Mouse (Mus musculus): Measurements from ENCODE around the gene Acvr1.

- no peak for TF ChIP-seq CTCF (IDR thresholded peaks at IDR 0.05; ENCODE audit: borderline replicate concordance, control insufficient read depth, extremely low read depth, insufficient read depth, low read length, poor library complexity)
- no peak for TF ChIP-seq POLR2A (IDR thresholded peaks at IDR 0.05; ENCODE audit: control insufficient read depth, extremely low read depth, insufficient read depth, low read length, poor library complexity)
Observed at GRCm38 (mm10) chr2:58527786-58528185, 39.2 kb downstream of the Acvr1 start.
